Mouse (Mus musculus): Measurements from ENCODE around the gene Fam104a.

DNA sequence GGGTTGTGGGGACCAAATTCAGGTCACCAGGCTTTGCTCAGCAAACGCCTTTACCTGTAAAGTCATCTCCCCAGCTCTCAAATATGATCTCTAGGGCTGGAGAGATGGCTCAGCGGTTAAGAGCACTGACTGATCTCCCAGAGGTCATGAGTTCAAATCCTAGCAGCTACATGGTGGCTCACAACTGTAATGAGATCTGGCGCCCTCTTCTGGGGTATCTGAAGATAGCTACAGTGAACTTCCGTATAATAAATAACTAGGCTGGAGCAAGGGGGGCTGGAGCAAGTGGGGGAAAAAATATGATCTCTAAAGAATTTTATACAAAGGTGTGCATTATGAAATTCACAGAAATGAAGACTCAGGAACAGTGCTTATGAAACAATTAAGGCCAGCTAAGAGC is 56.2 kb downstream of the Fam104a start:
- TF ChIP-seq CTCF (IDR thresholded peaks at IDR 0.05; ENCODE audit: low read depth, low read length) (0 out of 2 replicates have a peak, but pooled peaks have one; percentile 11), POLR2A (IDR thresholded peaks at IDR 0.05; ENCODE audit: extremely low read depth, insufficient read depth, low read length) (no peak)

All from liver, adult 2 months (tissue).